Mouse (Mus musculus): ENCODE measurements around the gene 1700001K19Rik.
"Not testable (repeated sequence)": the region's sequence is repeated elsewhere in the genome, so short reads cannot be mapped to it uniquely, and the experiment has no call there.

Gene 1700001K19Rik

GRCm38 (mm10) chr12:110696173-110696974 lies 14.0 kb upstream of the 1700001K19Rik start:
- peak; percentile 85 for DNase-seq (ENCODE audit: low read depth, low spot score)

GRCm38 (mm10) chr12:110695676-110696171 lies 13.3 kb upstream of the 1700001K19Rik start:
- no peak for DNase-seq (ENCODE audit: low read depth, low spot score)

GRCm38 (mm10) chr12:110693378-110693777 lies 11.0 kb upstream of the 1700001K19Rik start:
- not testable (repeated sequence) for DNase-seq (ENCODE audit: low read depth, low spot score)

- no peak for DNase-seq (ENCODE audit: low read depth, low spot score)
These were observed 7.7 kb upstream of the 1700001K19Rik start for GRCm38 (mm10) chr12:110689919-110690643.

GRCm38 (mm10) chr12:110688921-110689320 lies 6.5 kb upstream of the 1700001K19Rik start:
- not testable (repeated sequence) for DNase-seq (ENCODE audit: low read depth, low spot score)

GRCm38 (mm10) chr12:110687894-110688734 lies 5.7 kb upstream of the 1700001K19Rik start:
- DNase-seq (ENCODE audit: low read depth, low spot score) = no peak

- DNase-seq (ENCODE audit: low read depth, low spot score) = no peak
These were observed 1.2 kb upstream of the 1700001K19Rik start for GRCm38 (mm10) chr12:110683580-110683979.

- no peak for DNase-seq (ENCODE audit: low read depth, low spot score)
These were observed 541 bp downstream of the 1700001K19Rik start for GRCm38 (mm10) chr12:110681878-110682277.

- no peak for DNase-seq (ENCODE audit: low read depth, low spot score)
These were observed 1.2 kb downstream of the 1700001K19Rik start for GRCm38 (mm10) chr12:110681191-110681590.

- no peak for DNase-seq (ENCODE audit: low read depth, low spot score)
These were observed 8.2 kb downstream of the 1700001K19Rik start for GRCm38 (mm10) chr12:110674243-110674642.

GRCm38 (mm10) chr12:110667466-110668077 lies 14.8 kb downstream of the 1700001K19Rik start:
- no peak for DNase-seq (ENCODE audit: low read depth, low spot score)

- no peak for DNase-seq (ENCODE audit: low read depth, low spot score)
These were observed 20.7 kb downstream of the 1700001K19Rik start for GRCm38 (mm10) chr12:110661746-110662145.

- DNase-seq (ENCODE audit: low read depth, low spot score) = no peak
These were observed 31.0 kb downstream of the 1700001K19Rik start for GRCm38 (mm10) chr12:110651464-110651863.

GRCm38 (mm10) chr12:110650241-110650641 lies 32.2 kb downstream of the 1700001K19Rik start:
- DNase-seq (ENCODE audit: low read depth, low spot score) = no peak

- no peak for DNase-seq (ENCODE audit: low read depth, low spot score)
These were observed 44.8 kb downstream of the 1700001K19Rik start for GRCm38 (mm10) chr12:110637507-110638114.

- no peak for DNase-seq (ENCODE audit: low read depth, low spot score)
These were observed 46.1 kb downstream of the 1700001K19Rik start for GRCm38 (mm10) chr12:110636293-110636692.

- no peak for DNase-seq (ENCODE audit: low read depth, low spot score)
These were observed 52.4 kb downstream of the 1700001K19Rik start for GRCm38 (mm10) chr12:110630056-110630455.
